Mouse (Mus musculus) urinary bladder, postnatal 4 days (tissue): ENCODE results near the gene Nhlrc1.

Experiments used
- DNase-seq, 2 experiments: peaks; one replicate each; pipeline ENCODE4 v3.0.0; 2021 to 2022; ENCODE audit warnings: low spot score in 2 of 2

The Nhlrc1 gene

DNA sequence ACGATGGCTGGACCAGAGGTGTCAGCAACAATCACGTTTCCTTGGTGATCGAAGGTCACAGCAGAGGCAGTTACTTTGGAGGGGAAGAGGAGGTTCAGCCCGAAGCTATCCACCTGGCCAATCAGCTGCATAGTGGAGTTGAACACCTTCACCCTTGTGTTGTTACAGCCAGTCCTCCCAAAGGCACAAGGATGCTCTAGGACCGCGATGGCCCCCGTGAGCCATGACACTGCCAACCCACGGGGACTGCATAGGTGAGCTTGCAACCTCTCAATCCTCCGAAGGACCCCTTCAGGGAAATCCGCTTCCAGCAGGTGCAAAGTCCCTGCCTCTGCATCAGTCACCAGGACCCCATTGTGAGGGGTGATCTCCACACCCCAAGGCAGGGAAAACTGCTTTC is 910 bp downstream of the Nhlrc1 start:
- DNase-seq: no peak

DNA sequence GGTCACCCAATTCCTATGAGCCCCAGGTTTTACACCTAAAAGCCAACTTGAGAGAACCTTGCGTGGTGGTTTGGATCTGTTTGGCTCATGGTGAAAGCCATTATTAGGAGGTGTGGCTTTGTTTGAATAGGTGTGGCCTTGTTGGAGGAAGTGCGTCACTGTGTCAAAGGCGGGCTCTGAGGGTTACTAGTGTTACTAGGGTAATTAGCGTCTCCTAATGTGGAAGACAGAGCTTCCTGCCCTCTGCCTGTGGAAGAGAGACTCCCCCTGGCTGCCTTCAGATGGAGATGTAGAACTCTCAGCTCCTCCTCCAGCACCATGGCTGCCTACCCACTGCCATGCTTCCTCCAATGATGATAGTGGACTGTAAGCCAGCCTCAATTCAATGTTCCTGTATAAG is 13.1 kb downstream of the Nhlrc1 start:
- DNase-seq: no peak

DNA sequence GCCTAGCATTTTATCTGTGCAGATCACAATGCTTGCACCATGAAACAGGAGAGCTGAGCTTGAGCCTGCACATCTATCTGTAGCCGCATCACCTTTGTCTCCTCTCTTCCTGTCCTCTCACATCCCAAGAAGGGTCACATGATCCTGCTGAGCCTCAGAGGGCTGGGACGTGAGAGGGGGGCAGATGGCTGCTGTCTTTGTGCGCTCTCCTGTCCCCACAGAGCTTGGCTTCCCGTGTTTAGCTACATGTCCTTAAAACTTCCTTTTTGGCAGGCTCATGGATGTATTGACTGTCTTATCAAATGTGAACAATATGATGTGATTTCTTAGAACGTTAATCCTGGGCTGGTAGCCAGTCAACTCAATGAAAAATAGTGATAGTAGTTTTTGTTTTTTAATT is 15.2 kb downstream of the Nhlrc1 start:
- no peak for DNase-seq

DNA sequence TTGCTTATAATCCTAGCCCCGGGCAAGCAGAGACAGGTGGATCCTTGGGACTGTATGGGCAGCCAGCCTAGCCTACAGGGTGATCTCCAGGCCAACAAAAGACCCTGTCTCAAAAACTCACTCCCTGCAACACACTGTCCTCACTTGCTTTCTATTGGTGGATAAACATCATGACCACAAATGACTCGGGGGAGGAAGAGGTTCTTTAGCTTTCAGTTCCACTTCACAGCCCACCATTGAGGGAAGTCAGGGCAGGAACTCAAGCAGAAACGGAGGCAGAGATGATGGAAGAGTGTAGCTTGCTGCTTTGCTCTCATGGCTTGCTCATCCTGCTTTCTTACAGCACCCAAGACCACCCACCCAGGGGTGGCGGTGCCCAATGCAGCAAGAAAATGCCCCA is 17.3 kb downstream of the Nhlrc1 start:
- DNase-seq: no peak

DNA sequence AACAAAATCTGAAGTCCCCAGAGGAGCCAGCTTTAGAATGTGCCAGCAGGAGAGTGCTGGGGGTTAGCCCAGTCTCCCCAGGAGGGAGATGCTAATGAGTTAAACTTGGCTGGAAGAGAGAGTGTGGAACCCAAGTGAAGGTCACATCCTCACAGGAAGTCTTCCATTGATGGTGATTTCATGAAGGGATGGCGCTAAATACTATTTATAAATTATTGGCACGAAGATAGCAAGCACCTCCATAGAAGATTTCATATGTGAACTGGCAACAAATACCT is 21.4 kb downstream of the Nhlrc1 start:
- DNase-seq: no peak

DNA sequence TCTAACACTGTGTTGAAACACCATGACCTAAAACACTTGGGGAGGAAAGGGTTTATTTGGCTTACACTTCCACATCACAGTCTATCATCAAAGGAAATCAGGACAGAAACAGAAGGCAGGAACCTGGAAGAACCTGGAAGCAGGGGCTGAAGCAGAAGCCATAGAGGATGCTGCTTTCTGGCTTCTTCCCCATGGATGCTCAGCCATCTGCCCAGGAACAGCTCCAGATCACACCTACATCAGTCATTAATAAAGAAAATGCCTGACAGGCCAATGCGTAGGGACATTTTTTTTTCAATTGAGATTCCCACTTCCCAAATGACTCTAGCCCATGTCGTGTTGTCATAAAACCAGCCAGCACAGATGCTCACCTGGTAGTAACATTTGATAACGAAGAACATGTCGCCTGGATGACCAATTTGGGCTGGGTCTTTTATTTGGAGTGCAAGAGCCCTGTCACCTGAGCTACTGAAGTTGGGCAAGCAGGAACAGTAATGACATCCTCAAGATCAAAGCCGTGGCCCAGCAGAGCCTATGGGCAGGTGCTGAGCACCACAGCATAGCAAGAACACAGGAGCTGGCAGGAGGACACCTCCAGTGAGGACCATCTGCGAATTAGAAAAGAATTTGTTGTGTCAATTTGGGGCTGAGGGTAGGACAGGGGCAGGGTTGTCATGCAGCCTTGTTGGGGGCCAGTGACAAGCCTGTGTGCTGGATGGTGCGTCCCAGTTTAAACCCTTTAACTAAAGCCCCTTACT is 22.0 kb downstream of the Nhlrc1 start:
- no peak for DNase-seq

DNA sequence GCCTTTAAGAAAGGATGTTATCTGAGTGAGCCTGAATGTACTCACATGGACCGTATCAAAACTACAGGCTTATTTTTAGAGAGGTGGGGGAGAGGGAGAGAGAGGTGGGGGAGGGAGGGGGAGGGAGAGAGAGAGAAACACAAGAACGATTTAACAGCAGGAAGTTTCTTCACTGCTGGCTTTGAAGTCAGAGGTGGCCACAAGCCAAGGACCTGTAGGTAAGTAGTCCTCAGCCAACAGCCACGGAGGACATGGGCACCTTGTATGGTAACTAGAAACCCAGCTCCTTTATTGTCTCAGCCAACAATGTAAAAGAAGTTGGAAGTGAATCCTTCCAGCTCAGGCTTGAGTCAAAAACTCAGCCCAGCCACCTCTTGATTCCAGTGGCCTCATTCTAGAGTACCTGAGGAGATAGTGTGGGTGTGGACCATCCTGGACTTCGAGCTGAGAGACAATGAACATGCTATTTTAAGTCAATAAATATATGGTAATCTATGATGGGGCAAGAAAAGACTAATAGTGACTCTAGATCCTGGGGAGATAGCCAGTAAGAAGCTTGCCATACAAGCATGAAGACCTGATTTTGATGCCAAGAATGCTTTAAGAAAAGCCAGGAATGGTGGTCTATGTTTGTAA is 24.2 kb downstream of the Nhlrc1 start:
- no peak for DNase-seq

DNA sequence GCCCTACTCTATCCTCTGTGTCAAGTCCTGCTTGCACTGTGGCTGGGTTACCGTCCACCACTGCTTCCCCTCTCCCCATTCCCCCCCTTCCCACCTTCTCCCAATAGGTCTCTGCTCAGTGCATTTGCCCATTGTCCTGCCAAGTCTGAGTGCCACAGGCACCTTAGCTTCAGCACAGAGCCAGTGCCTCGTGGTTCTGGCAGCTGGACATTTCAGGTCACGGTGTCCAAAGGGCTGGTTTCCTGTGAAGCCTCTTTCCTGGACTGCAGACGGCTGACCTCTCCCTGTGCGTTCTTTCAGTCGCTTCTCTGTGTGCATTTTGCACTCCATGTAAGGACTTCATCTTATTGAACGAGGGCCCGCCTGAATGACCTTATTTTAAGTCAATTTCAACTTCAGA is 26.7 kb downstream of the Nhlrc1 start:
- no peak for DNase-seq

DNA sequence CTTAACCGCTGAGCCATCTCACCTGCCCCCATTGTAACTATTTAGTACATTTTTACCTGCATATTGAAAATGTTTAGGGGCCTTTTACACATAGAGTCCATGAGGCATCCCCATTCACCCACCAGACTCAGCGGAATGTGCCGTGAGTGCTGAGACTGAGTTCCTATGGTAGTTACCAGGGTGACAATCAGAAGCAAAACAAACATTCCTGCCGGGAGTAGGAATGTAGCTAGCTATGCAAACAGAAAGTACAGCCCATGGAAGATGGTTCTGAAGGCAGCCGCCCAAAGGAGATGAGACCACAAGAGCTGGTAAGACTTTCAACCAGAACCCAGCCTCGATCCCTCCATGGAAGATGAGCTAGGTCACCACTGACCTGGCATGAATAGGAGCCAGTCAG is 28.4 kb downstream of the Nhlrc1 start:
- no peak for DNase-seq

DNA sequence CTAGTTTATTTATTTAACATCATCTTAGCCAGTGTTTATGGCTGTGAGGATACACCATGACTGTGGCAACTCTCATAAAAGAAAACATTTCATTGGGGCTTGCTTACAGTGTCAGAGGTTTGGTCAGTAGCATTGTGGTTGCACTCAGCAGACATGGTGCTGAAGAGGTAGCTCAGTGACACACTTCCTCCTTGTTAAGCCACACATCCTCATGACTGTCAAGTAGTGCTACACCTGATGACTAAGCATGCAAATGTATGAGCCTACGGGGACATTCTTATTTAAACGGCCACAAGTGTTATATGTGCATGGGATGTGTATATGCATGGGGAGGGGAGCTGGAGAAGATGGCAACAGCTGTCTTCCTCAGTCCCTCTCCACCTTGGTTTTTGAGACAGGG is 30.8 kb downstream of the Nhlrc1 start:
- no peak for DNase-seq

DNA sequence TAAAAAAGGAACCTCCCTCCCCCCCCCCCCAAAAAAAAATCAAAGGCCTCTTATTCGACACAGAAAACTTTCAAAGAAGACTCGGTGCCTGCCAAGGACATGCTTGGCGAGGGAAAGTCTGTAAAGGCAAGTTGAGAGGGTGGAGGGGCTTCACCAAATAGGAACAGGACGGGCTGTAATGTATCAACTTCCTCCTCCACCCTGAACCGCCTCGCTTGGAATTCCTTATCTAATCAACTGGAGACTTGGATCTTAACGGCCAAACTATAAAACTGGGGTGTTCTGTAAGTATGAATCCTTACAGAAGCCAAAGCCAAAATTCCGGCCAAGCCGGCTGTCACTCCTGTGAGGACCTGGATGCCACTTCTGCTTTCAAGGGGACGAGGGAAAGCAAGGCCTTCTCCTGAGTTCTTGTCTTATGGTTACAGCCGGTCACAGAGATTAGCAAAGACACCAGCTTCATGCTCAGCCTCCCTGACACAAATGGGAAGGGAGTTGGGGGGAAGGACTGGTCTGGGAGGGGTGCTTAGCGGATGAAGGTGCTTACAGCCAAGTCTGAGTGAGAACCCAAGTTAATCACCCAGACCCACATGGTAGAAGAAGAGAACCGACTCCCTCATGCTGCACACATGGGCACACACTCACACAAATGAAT is 34.7 kb downstream of the Nhlrc1 start:
- no peak for DNase-seq

DNA sequence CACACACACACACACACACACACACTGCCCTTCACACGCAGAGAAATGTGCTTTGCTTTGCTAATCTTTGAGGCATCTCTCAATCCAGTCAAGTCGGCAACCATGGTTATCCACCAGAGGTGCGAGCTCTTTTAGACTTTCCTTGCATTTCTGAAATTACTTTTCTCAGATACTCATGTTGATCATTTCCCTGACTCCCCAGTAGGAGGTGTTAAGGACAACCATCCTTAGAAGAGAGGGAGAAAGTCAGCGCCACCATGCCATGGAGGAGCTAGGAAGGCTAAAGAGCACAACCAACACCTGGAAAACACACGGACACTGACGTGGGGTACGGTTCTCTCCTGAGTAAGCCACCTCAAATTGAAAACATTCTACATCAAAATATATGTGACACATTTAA is 38.1 kb downstream of the Nhlrc1 start:
- no peak for DNase-seq

DNA sequence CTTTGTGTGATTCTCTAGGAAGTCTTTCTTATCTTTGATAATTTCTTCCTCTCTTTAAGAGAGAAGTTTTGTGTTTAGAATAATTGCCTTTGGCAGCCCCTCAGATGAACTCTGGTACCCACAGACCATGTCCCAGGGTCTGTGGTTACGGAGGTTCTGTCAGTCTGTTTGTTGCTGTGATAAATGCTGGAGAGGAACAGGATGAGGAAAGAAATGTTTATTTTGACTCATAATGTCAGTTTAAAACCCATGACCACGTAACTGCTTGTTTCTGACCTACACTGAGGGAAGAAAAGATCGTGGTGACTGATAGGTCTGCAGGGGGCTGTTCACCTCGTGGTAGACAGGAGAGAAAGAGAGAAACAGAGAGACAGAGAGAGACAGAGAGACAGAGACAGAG is 38.7 kb downstream of the Nhlrc1 start:
- DNase-seq: no peak

DNA sequence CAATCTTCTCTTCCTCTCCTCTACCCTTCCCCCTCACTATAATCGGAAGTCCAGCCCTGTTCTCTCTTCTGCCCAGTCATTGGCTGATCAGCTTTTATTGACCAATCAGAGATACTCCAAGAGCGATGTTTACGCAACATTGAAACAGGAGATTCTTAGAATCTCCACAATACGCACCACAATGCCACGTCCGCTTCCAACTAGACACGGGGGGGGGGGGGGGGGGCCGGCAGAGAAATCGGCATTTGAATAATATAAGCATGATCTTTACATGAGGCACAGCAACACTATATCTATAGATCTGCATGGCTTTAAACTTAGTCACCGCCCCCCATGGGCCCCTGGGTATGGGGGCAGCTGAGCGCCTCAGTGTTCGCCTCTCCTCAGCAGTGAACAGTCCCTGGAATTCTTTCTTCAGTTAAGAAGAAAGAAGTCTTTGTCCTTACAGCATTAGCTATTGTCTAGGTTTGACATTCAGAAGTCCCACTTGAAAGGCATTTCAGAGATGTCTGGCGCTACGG is 39.6 kb downstream of the Nhlrc1 start:
- DNase-seq: no peak

DNA sequence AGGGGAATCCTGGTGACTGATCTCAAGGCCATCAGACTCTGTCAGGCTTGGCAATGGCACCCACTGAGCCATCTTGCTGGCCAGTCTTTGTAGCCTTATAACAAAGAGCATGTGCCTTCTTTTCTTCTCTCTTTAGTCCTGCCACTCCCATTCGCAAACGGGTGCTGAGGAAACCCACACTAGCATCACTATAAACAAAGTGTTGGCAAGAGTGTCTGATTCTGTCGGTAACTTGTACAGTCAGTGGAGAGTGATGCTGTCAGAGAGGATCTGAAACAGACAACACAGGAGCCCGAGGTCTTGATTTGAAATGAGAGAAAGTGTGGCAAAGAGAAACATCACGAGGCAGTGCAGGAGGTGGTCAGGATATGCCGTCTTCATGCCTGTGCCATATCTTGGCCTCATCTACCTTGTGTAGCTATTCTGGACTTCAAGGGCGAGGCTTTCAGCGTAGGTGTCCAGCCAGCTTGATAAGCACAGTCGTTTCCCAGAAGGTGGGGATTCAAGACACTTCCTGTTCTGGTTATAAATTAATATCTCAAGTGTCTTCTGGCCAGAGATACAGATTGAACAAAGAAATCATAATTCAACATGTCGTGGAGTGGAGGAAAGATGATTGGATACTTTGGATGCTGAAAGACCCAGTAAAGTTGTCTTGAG is 44.2 kb downstream of the Nhlrc1 start:
- DNase-seq: no peak

DNA sequence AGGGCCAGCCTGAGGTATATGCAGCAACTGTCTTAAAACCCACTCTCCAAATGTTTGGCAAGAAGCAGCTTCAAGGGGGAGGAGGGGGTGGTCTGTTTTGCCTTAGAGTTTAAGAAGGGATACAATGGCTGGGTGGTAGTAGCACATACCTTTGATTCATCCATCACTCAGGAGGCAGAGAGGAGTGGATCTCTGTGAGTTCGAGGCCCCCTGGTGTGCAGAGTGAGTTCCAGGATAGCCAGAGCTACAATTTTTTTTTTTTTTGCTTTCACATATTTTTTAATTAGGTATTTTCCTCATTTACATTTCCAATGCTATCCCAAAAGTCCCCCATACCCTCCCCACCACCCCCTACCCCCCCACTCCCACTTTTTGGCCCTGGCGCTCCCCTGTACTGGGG is 46.0 kb downstream of the Nhlrc1 start:
- no peak for DNase-seq

DNA sequence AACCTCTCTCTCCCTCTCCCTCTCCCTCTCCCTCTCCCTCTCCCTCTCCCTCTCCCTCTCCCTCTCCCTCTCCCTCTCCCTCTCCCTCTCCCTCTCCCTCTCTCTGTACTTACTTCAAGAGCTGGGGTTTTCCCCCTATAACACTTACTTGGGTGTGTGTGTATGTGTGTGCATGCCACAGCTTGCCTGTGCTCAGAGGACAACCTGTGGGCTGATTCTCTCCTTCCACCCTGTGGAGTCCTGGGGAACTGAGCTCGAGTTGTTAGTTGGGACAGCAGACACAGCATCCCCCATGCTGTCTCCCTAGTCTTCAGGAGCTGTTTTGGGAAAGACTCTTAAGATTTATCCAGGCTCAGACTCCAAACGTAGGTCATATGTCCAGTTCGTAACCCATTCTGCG is 47.3 kb downstream of the Nhlrc1 start:
- no peak for DNase-seq
